ENCODE assay signal across 8 mouse cellular contexts in genomic region chr7:73607450-73608005, GRCm38 (mm10).
DNase-seq lines count a peak whose midpoint lies in the region; ATAC-seq and TF ChIP-seq lines count a peak whose summit lies in the region.

No protein-coding gene starts in this region.

- H3K4me1 ChIP-seq in heart, embryonic 13.5 days: peaks cover 30% of the 10 kb centered on the region
- H3K4me1 ChIP-seq in G1E (ENCODE audit: insufficient read depth, low read depth, low read length): peaks cover 71% of the 10 kb centered on the region
- peaks cover 41% of the 10 kb centered on the region for H3K4me1 ChIP-seq in forebrain, embryonic 10.5 days
- H3K4me1 ChIP-seq in stomach, embryonic 14.5 days (ENCODE audit: control insufficient read depth, insufficient read depth, low read length): peaks cover 6% of the 10 kb centered on the region

- no peak for TF ChIP-seq CTCF in G1E (IDR thresholded peaks at IDR 0.05; ENCODE audit: low read depth, low read length)

- no peak for ATAC-seq in heart, embryonic 13.5 days (ENCODE audit: extremely low read depth, insufficient number of reproducible peaks, low FRiP score, low TSS enrichment)
- peak; percentile 51; the same call in 1 of the 2 replicates for ATAC-seq in G1E (ENCODE audit: extremely low read depth, insufficient number of reproducible peaks, low FRiP score, poor library complexity, severe bottlenecking)
- no peak for ATAC-seq in stomach, embryonic 14.5 days (ENCODE audit: insufficient number of reproducible peaks, insufficient read depth, low FRiP score, low read depth)
- ATAC-seq in inflammation-experienced regulatory T-cells, adult 6 months: no peak

- H3K27ac ChIP-seq in heart, embryonic 13.5 days (replicated peaks): peak overlapping the region; percentile 90
- peak overlapping the region; percentile 89 for H3K27ac ChIP-seq in forebrain, embryonic 10.5 days
- peak overlapping the region; percentile 91 for H3K27ac ChIP-seq in stomach, embryonic 14.5 days (ENCODE audit: low read length)

- H3K27me3 ChIP-seq in heart, embryonic 13.5 days (replicated peaks): no peaks in the 10 kb centered on the region
- H3K27me3 ChIP-seq in G1E (ENCODE audit: insufficient read depth, low read length): no peaks in the 10 kb centered on the region
- H3K27me3 ChIP-seq in forebrain, embryonic 10.5 days (ENCODE audit: poor library complexity, severe bottlenecking): no peaks in the 10 kb centered on the region
- H3K27me3 ChIP-seq in stomach, embryonic 14.5 days (ENCODE audit: control insufficient read depth, insufficient read depth, low read length): no peaks in the 10 kb centered on the region

- DNase-seq in heart, adult 8-10 months (ENCODE audit: low spot score): no peak
- DNase-seq in G1E (ENCODE audit: low spot score): no peak
- peak; percentile 16 for DNase-seq in forebrain, embryonic 10.5 days (ENCODE audit: extremely low spot score, low spot score)
- DNase-seq in liver: peak; percentile 27
- DNase-seq in right cerebral cortex, postnatal 4 days: no peak

- WGBS in heart, embryonic 13.5 days: 8% methylated on average over 11 of the region's 11 CpGs
- WGBS in forebrain, embryonic 10.5 days: 16% methylated on average over 11 of the region's 11 CpGs
- WGBS in stomach, embryonic 14.5 days: 7% methylated on average over 11 of the region's 11 CpGs

- no peaks in the 10 kb centered on the region for H3K9me3 ChIP-seq in heart, embryonic 13.5 days
- 0 out of 2 replicates have a peak, but pooled peaks cover 3% of the 10 kb centered on the region for H3K9me3 ChIP-seq in G1E (replicated peaks)
- no peaks in the 10 kb centered on the region for H3K9me3 ChIP-seq in forebrain, embryonic 10.5 days
- H3K9me3 ChIP-seq in stomach, embryonic 14.5 days (ENCODE audit: control insufficient read depth, low read depth, low read length): no peaks in the 10 kb centered on the region

- peak overlapping the region; percentile 82 for H3K9ac ChIP-seq in heart, embryonic 13.5 days
- H3K9ac ChIP-seq in stomach, embryonic 14.5 days (replicated peaks; ENCODE audit: low read depth, low read length): peak overlapping the region; percentile 34

- H3K4me2 ChIP-seq in heart, embryonic 13.5 days: peak overlapping the region; percentile 79
- H3K4me2 ChIP-seq in stomach, embryonic 14.5 days (replicated peaks; ENCODE audit: low read depth, low read length): peak overlapping the region; percentile 48

- H3K4me3 ChIP-seq in heart, embryonic 13.5 days: peak overlapping the region; percentile 51
- peak overlapping the region; percentile 39; the same call in 1 of the 2 replicates for H3K4me3 ChIP-seq in G1E (ENCODE audit: low read depth, low read length)
- peak overlapping the region; percentile 44 for H3K4me3 ChIP-seq in forebrain, embryonic 10.5 days
- H3K4me3 ChIP-seq in stomach, embryonic 14.5 days (ENCODE audit: low read depth, low read length): peak overlapping the region; percentile 31

- H3K36me3 ChIP-seq in heart, embryonic 13.5 days: no peaks in the 10 kb centered on the region
- no peaks in the 10 kb centered on the region for H3K36me3 ChIP-seq in G1E (replicated peaks)
- no peaks in the 10 kb centered on the region for H3K36me3 ChIP-seq in forebrain, embryonic 10.5 days (replicated peaks)
- H3K36me3 ChIP-seq in stomach, embryonic 14.5 days (ENCODE audit: control insufficient read depth, insufficient read depth, low read length): no peaks in the 10 kb centered on the region

Comparison
In these comparisons a context has a peak if more than half of its experiments do, and no peak if none do; other contexts are left out.
1. DNase-seq: peak in forebrain, embryonic 10.5 days (single experiment) and liver (single experiment); none in heart, adult 8-10 months (single experiment), G1E (single experiment) and right cerebral cortex, postnatal 4 days (single experiment).
2. Peak in every context shown above with its lines, with median percentiles within 50 percentile points of each other: H3K27ac ChIP-seq and H3K4me3 ChIP-seq.